Mouse (Mus musculus) c-Kit-positive CD71-negative TER-119-negative erythroid progenitor cells, embryonic 14.5 days (primary cell): Measurements from ENCODE around the gene Fads3.

Source experiments
- DNase-seq: peaks from one replicate; pipeline ENCODE4 v3.0.0-alpha.2; 2013; ENCODE audit warnings: low read depth

Gene Fads3

DNA sequence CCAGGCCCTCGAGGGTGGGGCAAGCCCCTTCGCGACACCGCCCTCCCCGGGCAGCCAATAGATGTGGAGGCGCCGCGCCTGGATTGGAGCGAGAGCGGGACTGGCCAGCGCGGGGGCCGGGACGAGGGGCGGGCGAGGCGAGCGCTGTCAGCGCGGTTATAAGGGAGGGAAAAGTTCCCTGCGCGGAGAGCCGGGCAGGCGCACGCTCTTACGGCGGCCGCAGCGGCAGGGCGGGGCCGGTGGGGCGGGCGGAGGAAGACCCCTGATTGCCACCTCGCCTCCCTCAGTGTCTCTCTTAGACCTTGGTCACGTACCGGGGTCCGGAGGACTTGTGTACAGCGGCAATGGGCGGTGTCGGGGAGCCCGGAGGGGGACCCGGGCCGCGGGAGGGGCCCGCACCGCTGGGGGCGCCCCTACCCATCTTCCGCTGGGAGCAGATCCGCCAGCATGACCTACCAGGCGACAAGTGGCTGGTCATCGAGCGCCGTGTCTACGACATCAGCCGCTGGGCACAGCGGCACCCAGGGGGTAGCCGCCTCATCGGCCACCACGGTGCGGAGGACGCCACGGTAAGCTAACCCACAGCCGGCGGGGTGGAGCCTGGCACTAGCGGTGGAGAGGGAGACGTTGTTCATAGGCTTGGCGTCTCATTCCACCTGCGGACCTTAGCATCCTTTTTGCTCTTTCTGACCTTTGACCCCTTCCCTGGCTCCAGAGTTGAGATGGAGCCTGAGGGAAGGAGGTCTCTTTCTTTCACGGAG is at the start of gene Fads3:
Gene Fads3, plus strand, starts transcription at position 182 of the 761 bp plus-strand sequence.
- no peak for DNase-seq

DNA sequence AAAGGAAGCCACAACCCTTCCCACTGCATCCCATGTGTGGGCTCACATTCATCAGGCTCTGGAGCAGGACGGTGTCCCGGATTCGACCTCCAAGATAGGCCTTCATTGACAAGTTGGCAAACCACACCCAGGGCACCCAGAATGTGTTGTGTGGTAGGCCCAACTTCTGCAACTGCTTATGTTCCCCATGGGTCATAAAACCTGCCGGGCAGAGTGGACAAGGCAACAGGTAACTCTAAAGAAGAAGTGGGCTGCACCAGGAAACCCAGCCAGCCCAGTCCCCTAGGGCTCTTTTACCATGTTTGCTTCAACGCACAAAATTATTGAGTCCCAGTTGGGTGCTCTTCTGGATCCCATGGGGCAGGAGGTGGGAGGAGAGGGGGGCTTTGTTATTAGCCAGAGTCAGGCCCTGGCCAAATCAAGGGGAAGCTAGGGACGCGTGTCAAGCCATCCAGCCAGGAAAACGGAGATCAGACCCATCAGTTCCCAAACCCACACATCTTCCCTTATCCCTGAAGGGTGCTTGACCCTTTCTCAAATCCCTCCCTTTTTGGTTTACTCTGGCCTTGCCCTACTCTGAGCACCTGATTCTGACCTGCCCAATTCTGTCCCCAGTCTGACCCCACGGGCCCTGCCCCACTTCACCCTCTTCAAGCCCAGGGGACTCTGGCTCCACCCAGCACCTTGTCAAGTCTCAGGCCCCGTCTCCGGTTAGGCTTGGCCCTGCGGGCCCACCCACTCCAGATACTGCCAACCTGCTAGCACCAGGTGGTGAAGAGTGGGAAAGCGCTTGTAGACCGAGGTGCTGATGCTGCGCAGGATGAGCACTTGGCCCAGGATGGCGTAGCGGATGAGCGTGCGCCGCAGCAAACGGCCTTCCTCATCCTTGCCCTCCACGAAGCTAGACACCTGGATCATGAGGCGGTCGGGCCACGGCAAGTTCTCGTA is 49.1 kb upstream of the Fads3 start:
- no peak for DNase-seq

DNA sequence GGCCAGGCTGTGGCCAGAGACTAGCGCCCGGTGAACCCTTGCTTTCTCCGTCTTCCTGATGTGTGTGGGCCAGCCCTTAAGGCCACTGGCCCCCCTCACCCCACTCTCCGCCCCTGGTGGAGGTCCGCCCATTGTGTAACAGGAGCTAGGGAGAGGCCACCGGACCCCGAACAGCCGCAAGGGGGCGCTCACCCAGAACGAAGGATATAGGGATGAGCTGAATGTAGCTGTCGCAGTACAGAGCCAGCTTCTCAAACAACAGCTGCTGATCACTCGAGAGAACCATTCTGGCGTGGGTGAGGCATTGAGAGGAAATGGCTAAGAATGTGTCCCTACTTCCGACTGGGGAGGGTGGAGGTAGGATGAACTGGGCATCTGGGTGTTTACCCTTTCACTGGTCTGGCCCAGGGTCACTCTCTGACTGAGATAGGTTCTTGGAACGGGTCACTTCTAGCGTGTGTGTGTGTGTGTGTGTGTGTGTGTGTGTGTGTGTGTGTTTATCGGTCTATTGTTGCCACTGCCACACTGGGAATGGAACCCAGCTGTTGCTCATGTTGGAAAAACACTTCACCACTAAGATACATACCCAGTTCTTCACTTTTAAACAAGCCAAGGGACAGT is 48.2 kb upstream of the Fads3 start:
- DNase-seq = peak; percentile 83

DNA sequence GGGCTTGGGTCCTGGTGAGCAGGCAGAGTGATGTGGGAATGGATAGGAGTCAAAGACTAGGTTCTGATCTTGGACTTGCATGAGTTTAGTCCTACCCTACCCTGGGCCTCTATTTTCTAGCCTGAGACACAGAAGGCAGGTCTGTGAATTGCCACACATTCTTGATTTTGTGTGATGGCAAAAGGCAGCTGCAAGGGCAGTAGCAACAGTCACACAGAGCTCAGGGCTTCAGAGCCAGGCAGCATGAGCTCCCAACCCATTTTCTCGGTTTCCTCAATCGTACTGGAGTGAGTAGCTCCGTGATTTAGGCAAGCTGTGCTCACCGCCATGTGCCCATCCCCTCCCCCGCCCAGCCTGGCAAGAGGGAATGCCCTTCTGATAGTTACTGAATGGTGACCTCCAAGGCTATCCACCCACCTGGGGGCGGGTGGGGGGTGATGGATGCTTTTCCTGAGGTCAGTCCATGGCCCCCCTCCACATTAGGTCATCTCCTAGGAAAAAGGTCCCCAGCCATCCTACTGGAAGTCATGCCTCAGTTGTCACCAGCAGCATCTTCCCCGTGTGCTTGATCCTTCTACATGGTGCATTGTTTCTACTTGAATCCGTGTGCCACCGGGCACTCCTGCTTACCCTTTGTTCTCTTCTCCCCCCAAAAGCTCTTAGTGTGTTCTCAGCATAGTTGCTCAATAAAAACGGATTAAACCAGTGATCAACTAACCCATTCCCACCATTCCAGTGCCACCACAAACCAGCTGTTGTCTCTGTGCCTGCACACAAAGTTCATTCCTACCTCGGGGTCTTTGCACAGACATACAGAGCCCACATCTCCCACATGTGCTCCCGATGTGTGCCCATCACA is 43.9 kb upstream of the Fads3 start:
- no peak for DNase-seq

DNA sequence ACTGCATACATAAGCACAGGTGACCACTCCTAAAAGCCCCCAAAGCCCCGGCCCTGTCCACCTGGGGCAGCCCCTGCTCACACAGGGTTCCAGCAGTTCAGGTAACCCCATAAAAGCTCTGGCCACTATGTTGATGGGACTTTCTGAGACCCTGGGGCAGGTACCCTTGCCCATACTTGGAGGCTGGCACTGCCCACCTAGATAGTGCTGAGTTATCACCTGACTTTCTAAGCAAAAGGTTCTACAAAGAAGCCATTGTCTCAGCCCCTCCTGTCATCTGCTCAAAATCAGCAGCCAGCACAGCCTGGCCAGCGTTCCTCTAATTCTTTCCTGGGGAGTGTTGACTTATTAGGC is 43.3 kb upstream of the Fads3 start:
- no peak for DNase-seq

DNA sequence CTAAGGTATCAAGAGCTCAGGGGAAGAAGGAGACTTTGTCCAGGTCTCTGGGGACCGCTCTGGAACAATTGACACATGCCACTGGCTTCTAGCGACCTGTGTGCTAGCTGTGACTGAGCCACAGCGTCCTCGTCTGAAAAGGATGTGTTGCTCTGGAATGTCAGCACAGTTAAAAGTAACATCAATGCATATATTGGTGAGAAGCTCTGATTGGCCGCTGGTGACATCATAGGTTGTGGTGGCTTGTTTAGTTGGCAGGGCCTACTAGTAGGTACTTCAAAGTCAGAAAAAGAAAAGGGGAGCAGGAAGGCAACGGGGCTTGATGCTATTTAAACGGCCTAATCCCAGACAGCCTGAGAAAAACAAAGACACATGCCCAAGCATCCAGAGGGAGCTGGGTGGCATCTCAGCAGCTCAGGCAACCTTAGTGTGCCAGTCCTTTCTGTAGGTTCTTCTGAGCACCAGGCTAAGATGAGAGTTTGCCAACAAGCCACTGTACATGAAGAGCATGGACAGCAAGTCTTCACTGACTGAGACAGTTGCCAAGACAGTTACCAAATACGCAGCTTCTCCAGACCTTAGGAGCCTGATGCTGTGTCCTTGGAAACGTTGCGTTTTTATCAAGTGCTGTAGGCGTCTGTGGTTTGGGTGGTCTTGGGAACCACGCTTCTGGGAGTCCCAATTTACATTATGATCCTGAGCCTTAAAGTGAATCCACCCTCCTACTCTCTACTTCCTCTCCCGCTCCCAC is 42.5 kb upstream of the Fads3 start:
- no peak for DNase-seq

DNA sequence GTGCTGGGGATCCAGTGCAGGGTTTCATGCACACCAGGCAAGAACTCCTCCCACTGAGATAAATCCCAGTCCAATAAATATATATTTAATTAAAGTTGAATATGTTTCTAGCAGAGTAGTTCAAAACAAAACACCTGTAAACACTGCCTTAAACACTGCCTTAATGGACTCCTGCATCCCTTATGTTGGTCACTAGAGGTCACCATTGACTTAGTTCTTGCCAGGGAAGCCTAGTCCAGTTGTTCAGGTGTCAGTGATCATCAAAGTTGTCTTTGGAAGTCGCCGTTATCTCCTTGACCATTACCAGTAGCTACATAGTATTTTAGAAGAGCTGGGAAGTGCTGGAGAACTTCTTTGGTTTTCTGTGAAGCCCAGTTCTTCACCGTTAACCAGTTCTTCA is 41.0 kb upstream of the Fads3 start:
- DNase-seq = no peak

DNA sequence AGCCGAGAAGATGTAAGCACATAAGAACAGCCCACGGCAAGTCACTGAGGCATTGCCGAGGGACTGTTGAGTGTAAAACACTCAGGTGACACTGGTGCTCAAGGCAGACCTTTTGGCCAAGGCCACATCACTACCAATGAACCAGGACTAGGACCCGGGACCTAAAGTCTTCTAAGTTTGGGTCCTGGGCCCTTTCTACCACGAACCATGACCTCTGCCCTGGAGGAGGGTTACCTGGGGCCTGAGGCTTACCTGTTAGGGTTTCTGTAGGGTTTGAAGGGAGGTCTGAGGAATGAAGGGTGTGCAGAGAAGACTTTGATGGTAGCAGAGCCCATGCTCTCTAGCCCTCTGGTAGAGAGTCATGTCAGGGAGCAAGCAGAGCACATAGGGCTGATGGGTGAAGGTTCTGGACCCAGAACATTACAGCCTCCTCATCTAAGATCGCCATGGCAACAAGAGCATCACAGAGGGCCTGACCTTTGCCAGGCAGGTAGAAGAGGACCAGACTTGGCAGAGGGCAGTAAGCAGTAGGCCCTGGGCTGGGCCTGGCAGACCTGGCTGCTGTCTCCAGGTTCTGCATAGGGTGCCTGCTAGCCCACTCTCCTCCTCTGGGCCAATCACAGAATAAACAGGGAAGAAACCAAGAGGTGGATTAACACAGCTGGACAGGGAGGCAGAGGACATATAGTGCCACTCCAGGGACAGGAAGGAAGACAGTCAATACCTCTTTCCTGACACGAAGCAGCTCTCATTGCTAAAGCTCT is 40.0 kb upstream of the Fads3 start, which contains the start of the genes Best1 and Rab3il1:
Gene Best1, minus strand, starts transcription at position 428 of the 764 bp plus-strand sequence.
Gene Rab3il1, plus strand, starts transcription at position 464 of the 764 bp plus-strand sequence.
- no peak for DNase-seq

DNA sequence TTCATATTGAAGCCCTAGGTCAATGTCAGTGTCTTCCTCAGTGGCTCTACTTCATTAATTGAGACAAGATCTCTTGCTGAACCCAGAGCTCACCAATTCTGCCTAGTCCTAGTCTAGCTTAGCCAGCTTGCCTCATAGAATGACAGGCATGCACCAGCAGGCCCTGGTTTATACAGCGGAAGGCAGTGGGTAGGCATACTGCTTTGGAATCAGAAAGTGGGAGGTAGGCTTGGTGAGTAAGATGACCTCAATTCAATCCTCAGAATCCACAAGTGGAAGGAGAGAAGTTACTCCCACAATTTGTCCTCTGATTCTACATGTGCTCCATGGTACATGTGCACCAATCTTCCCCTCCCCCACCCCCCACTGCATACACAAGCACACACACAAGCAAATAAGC is 37.7 kb upstream of the Fads3 start:
- DNase-seq = no peak

DNA sequence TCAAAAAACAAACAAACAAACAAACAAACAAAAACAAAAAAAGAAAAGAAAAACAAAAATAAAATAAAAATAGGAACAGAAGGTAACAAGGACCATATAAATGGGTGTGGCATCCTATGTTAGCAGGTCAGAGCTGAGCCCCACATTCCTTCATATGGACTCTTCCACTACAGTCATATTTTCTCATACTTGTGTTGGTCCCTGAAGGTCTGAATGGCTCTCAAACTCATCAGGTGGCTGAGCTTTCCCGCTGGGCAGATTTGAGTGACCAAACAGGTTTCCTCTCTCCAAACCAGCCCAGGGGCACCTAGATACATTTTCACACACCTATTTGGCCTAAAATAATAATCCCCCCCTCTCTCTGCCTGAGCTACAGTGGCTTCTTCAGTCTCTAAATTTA is 30.0 kb upstream of the Fads3 start:
- DNase-seq = no peak

DNA sequence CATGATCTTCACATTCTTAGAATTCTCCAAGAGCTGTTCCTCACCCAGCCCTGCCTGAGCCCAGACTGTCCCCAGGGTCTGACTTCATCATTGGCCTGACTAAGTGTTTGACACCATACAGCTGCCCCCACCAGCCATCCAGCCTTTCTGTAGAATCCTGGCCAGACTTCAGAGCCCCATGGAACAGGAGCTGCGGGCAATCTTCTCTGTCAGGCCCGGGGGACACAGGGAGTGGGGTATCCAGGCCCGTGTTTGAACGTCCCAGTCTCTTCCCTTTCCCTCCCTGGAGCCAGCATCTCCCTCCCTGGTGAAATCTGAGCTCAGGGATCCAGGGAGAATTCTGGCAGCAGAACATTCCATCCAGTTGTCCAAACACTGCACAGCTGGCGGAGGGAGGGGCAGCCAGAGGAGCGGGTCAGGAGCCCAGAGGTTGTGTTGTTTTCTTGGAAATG is 28.5 kb upstream of the Fads3 start:
- DNase-seq = no peak

DNA sequence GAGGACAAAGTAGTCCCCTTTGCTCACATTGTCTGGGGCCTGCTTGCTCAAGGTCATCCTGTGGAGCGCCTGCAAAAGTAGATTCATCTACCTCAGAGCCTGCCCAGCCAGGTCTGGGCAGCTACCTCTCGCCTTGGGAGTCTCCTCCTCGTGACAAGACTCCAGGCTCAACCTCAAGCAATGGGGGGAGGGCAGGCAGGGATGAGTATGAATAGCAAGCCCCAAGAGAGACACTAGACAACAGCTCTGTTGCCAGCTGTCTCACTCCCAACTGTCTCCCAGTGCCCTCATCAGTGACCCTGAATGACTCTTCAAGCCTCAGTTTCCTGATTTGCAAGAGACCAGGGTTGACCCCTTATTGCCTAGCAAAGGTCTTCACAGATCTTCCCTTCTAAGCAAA is 28.0 kb upstream of the Fads3 start:
- no peak for DNase-seq

DNA sequence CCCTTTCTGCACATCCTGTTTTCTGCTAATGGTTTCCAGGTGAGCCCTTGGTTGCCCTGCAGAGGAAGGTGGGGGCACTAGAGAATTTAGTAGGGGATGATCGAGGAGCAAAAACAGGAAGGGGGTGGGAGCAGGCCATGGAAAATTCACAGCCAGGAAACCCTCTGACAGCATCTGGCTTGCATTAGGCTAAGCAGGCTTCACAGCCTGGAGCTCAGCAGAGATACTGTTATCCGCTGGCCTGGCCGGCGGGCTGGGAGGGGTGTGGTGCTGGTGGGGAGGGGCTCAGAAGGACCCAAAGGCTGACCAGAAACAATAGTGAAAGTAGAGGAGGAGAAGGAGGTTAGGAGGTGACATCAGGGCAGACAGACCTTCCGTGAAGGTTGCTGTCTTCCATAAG is 27.5 kb upstream of the Fads3 start:
- no peak for DNase-seq

DNA sequence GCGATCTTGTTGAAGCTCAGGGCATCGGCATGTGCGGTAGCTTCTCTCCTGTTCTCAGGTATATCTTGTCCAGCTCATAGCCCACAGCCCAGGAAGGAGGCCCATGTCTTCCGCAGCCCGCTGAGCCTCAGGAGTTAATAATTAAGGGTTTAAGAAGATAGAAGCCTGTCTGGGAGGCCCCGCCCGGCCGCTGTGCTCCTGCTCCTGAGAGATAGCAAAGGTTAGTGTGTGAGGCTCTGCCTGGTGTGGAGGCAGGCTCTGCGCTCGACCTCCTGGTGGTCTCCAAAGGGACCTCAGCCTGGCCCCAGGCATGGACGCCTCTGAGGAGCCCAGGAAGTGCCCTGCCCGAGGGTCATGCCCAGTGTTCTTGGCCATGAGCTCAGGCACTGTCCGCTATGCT is 26.5 kb upstream of the Fads3 start:
- DNase-seq = peak; percentile 37

DNA sequence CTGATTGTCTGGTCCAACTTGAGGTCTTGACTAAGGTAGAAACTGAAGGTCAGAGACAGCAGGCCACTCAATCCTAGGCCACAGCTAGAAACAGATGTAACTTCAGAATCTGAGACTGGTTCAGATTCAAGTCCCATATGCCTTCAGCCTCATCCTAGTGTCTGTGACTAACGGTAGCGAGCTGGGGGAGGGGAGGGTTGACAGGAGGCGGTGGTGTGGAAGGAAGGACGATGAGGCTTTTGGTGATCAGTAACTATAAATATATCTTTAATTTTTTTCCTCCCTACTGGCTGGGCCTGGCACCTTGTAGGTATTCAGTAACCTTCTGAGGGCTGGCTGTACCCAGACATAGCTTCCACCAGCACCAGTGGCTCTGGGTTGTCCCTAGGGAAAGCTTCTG is 25.9 kb upstream of the Fads3 start:
- no peak for DNase-seq

DNA sequence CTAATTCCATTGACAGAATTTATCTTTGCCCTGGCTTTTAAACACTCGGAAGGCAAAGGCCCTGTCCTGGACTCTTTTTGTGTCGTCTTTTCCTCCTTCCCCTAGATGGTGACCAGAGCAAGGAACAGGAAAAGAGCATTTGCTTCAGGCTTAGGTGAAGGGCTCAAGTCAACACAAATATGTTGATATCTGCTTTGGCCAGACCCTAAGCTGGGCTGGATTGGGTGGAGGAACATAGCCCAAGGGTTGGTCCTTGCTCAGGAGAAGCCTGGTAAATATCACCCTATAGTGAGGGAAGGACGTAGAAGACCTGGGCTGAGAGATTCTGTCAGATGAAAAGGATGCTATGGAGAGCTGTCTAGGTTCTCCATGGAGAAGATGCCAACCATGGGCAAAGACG is 25.2 kb upstream of the Fads3 start:
- no peak for DNase-seq

DNA sequence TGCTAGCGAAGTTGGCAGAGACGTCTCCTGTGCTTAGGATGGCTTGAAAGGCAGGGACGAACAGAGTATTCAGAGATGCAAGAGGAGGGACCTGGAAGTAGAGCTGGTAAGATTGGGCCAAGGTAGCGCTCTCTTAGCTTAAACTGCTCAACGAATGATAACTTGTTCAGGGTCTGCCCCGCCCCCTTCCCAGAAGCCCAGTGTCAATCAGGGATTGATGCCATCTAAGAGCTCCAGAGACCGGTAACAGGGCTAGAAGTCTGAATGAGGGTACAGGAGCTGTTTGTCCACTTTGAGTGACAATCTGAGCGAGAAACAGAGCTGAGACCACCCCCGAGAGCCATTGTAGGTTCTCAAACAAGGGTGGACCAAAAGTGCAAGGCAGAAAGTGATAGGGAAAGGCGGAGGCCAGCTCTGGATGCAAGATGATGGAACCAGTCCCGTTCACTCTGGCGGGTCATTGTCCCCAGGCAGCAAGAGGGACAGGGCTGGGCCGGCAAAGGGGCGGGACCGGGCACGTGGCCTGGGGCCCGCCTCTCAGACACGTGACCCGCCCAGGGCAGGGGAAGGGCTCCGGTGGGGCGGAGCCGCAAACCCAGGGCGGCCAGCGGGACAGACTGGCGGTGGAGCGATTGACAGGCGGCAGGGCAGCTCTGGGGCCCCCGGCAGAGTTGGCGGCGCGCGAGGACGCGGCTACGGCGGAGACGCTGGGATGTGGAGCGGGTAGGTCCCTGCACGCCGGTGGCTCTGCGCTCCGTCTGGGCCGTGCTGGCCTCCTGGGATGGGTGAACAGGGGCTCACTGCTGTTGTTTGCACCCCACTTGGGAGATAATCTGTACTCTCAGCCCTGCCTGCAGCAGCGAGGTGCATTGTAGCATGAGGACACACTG is 23.5 kb upstream of the Fads3 start:
- peak; percentile 62 for DNase-seq

DNA sequence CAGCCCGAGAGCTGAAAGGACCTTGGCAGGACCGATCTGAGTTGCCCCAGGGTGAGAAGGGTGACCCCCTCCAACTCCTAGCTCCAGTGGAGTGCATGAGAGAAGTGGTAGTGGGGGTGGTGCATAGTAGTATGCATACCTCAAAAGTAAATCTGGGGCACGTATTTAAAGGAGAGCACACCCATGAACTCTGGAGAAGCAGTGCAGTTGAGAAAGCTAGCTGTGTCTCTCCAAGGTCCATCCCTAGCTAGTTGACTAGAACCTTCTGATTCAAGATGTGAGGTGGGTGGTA is 22.9 kb upstream of the Fads3 start:
- no peak for DNase-seq

DNA sequence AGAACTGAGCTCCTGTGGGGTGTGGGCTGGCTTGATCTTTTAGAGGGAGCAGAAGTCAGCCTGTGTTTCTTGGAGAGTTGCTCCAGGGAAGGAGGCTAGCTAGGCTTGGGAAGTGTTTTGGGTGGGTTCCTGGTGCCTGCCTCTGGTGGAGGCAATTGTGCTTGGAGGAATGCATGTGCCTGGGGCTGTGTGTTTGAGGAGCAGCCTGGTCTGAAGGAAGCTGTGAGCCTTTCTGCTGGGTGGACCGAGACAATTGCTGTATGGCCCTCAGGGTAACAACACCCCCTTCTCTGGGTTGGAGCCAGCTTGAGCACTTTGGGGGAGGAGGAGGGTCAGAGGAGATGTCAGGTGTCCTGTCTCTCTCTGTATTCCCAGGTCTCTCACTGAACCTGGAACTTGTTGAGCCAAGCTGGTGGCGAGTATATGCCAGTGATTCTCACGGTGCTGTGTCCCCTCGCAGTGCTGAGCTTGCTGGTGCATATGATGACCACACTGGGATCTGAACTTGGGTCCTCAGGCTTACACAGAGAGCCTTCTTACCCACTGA is 22.1 kb upstream of the Fads3 start:
- DNase-seq = no peak
